Mouse (Mus musculus) layer of hippocampus, adult 8-10 months (tissue): ENCODE results near the gene Hmgcs1. TPM values are rescaled to one million over a fixed set of nuclear protein-coding genes. Genes with fewer than 3 reads are reported as not detected.

ENCODE experiments used
- DNase-seq, 2 experiments: peaks; one replicate each; pipeline ENCODE4 v3.0.0; 2022; ENCODE audit warnings: low spot score in 2 of 2
- total RNA-seq, 4 experiments: library from RNA; stranded (reverse); gene quantifications; 2 replicates each; pipeline ENCODE4 v1.2.4; 2022

Gene Hmgcs1
- total RNA-seq, 4 experiments from 2014 or later, result 196 to 290 (median 240) TPM

- DNase-seq, result no peak
Measured at GRCm38 (mm10) chr13:119746930-119747329, 56.8 kb downstream of the Hmgcs1 start.

DNA sequence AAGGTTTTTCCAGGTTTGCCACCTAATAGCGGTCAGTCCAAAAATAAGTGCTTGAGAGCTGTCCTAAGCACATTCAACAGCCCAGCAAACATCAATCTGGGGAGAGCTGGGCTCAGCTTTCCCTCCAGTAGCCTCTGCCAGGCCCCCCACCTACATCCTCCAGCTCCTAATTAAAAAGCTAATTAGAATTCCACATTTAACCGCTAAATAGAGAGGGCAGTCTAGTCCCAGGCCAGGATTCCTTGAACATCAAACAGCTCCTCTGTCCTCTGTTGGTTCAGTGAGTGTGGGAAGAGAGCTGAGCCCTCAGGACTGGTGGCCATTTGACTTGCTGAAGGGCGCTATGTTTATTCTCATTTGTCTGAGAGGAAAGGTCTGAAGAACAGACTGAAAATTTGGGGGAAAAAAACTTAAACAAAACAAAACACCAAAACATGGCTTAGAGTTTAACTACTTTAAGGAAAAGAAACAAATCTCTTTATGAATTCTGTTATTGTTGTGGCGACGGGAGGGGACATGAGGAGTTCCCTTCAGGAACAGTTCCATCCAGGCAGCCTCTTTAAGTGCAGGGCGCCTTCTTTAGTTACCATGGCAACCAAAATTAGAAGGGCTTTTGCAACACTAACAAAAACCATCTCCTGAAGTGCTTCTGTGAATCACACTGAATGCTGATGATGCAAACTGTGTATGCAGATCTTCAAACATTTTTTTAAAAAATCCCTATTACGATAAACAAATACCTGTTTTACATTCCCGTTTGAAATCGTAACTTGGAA, 63.9 kb downstream of the Hmgcs1 start:
- peak; percentile 36 to 54 for DNase-seq

- no peak for DNase-seq
Measured at GRCm38 (mm10) chr13:119754635-119755020, 64.4 kb downstream of the Hmgcs1 start.

GRCm38 (mm10) chr13:119755141-119755547, 65.0 kb downstream of the Hmgcs1 start:
- DNase-seq, result peak in 1 of 2 experiments; percentile 29

DNA sequence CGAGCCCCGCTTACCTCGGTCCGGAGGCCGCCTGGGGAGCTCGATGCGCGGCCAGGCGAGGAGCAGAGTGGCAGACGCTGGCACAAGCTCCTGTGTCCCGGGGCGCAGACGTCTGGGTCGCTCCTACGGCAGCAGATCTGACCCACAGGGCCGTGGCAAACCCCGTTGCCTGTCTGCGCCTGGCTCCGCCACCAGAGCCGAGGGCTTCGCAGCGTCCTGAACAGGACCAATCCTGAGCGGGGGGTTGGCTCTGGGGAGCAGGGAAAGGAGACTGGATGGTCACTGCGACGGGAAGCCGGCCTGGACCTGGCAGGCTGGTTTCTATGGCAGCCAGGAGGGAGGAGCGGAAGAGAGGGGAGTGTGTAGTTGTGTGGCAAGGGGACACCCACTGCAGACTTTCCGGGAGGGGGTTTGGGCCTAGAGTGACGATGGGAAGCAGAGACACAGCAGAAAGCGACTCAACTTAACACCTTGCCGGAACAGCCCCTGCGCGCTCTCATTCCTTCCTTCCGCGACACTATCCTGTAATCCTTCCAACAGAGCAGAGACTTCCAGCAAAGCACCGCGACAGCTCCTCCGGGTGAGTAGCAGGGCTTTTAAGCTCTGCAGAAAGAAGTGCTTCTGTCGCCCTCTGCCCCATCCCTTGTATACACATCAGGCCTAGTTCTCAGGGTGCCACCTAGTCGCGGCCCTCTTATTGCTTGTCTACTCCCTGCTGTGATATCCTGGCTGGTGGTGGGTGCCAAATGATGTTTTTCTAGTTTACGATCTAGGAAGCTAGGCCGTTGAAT, 65.7 kb downstream of the Hmgcs1 start, which contains the start of gene Nim1k:
Nim1k (minus strand) TSS at position 202 of the 791 bp plus-strand sequence.
- peak; percentile 81 to 87 for DNase-seq

DNA sequence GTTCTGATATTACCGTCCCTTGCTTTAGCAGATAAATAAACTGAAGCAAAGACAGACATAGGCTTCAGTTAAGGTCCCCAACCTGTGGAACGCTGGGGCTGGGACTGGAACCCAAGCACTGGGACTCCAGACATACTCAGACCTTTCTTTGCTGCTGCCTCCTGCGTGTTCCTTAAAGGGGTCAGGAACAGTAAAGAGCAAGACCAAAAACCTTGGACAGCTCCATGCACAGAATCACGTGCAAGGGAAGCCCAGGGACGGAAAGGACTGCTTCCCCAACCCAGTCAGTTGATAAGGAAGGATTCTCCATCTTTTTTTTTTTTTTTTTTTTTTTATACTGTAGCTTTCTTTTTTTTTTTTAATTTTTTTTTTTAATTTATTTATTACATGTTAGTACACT, 66.7 kb downstream of the Hmgcs1 start:
- no peak for DNase-seq

Other genes starting within 250 kb of the Hmgcs1 start
- 10 to 100 TPM; 20.2 to 28.5 (median 27.5) TPM for gene 4833420G17Rik, start 227.6 kb upstream of the Hmgcs1 start, total RNA-seq
- 10 to 100 TPM; 24.0 to 39.4 (median 27.1) TPM for gene Tmem267, start 202.3 kb upstream of the Hmgcs1 start, total RNA-seq
- 1 to 10 TPM; 1.9 to 3.7 (median 2.2) TPM for gene 3110070M22Rik, start 202.0 kb upstream of the Hmgcs1 start, total RNA-seq
- gene Ccl28, start 66.6 kb upstream of the Hmgcs1 start, total RNA-seq, result 1 to 10 TPM; 1.3 to 2.2 (median 1.7) TPM
- gene Nim1k, start 65.5 kb downstream of the Hmgcs1 start, total RNA-seq, result 10 to 100 TPM; 14.4 to 15.1 (median 14.7) TPM
- 10 to 100 TPM; 39.9 to 44.0 (median 41.3) TPM for gene Zfp131, start 100.5 kb downstream of the Hmgcs1 start, total RNA-seq
- gene AF067063, start 139.8 kb downstream of the Hmgcs1 start, total RNA-seq, result not detected
- gene D13Ertd608e, start 145.6 kb downstream of the Hmgcs1 start, total RNA-seq, result not detected
- gene Tcstv1, start 204.4 kb downstream of the Hmgcs1 start, total RNA-seq, result not detected
- not detected for gene Gm21761, start 238.9 kb downstream of the Hmgcs1 start, total RNA-seq